Comparison of ENCODE assay signal across 8 mouse cellular contexts in the genomic region with DNA sequence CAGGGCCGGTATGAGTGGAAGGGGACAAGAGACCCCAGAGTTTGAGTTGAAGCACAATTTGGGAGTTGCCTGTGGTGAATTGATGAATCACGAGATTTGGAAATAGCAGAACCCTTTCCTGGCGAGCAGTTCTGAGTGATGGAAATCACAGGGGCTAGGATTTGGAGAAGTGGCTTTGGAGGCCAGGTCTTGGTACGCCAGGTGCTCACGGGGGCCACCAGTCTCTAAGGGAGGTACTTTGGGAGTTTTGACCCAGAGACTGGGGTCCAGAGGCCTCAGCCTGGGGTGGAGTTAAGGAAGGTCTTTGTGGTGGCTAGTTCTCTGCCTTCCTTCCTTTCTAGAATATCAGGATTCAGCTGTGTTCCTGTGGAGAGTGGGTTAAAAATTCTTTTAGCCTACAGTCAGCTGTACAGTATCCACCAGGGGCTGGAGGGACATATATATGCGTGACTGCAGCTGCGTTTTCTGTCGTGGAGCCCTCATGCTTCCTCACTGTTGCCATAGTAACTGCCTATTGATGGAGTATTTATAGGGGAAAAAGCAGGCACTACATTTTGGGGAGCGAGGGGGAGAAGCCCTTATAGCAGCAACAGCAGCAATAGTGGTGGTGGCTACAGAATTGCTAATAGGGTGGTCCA. TPM values are rescaled to one million over a fixed set of nuclear protein-coding genes. Genes with fewer than 3 reads are reported as not detected.
DNase-seq lines count a peak whose midpoint lies in the region; ATAC-seq and TF ChIP-seq lines count a peak whose summit lies in the region.
"Had no signal": no experiment of that assay in that cellular context is flagged by ENCODE, and none has a peak within 500 bp of the region (broad histone marks: within the 10 kb centered on the region; RNA-seq: fewer than 3 reads in every experiment).

No protein-coding gene starts in this region.

- no peak for DNase-seq in lung, postnatal 0 days (ENCODE audit: low spot score)
- DNase-seq in lung, postnatal 14 days, result no peak
- no peak for DNase-seq in limb, embryonic 11.5 days (ENCODE audit: low spot score)
- no peak for DNase-seq in spleen, postnatal 10 days (ENCODE audit: low spot score in 2 of 2)
- DNase-seq in c-Kit-positive CD71-positive TER-119-positive erythroid progenitor cells, embryonic 14.5 days (ENCODE audit: low spot score), result no peak

- H3K4me2 ChIP-seq in lung, postnatal 0 days (replicated peaks; ENCODE audit: low read depth, low read length), result peak overlapping the region; percentile 60
- peak overlapping the region; percentile 65 for H3K4me2 ChIP-seq in forebrain, embryonic 16.5 days (ENCODE audit: low read length)
- peak overlapping the region; percentile 67 for H3K4me2 ChIP-seq in limb, embryonic 11.5 days (ENCODE audit: low read depth, severe bottlenecking)
- H3K4me2 ChIP-seq in stomach, embryonic 15.5 days, result peak overlapping the region; percentile 69

- no peaks in the 10 kb centered on the region for H3K4me1 ChIP-seq in lung, postnatal 0 days (ENCODE audit: insufficient read depth, low read depth, low read length)
- H3K4me1 ChIP-seq in forebrain, embryonic 16.5 days (replicated peaks; ENCODE audit: control insufficient read depth, insufficient read depth, low read length), result peaks cover 3% of the 10 kb centered on the region; the same call in 1 of the 2 replicates
- H3K4me1 ChIP-seq in limb, embryonic 11.5 days (ENCODE audit: control insufficient read depth, insufficient read depth, low read length), result no peaks in the 10 kb centered on the region
- no peaks in the 10 kb centered on the region for H3K4me1 ChIP-seq in stomach, embryonic 15.5 days

- no peak for TF ChIP-seq EP300 in lung, postnatal 0 days (IDR thresholded peaks at IDR 0.05)

- H3K9ac ChIP-seq in lung, postnatal 0 days (replicated peaks; ENCODE audit: low read depth), result peak overlapping the region; percentile 48; the same call in 1 of the 2 replicates
- H3K9ac ChIP-seq in forebrain, embryonic 16.5 days (replicated peaks; ENCODE audit: low read depth, low read length), result peak overlapping the region; percentile 77
- peak overlapping the region; percentile 66; the same call in 1 of the 2 replicates for H3K9ac ChIP-seq in limb, embryonic 11.5 days (ENCODE audit: low read length)
- no peak overlapping the region for H3K9ac ChIP-seq in stomach, embryonic 15.5 days

- WGBS in lung, postnatal 0 days, result 23% methylated on average over 9 of the region's 9 CpGs
- WGBS in forebrain, embryonic 16.5 days, result 14% methylated on average over 9 of the region's 9 CpGs
- 54% methylated on average over 9 of the region's 9 CpGs for WGBS in limb, embryonic 11.5 days
- WGBS in stomach, embryonic 15.5 days, result 38% methylated on average over 9 of the region's 9 CpGs

- peak overlapping the region; percentile 39 for H3K4me3 ChIP-seq in lung, postnatal 0 days (ENCODE audit: low read depth, low read length)
- peak overlapping the region; percentile 61 for H3K4me3 ChIP-seq in forebrain, embryonic 16.5 days (replicated peaks; ENCODE audit: low read length)
- peak overlapping the region; percentile 40 for H3K4me3 ChIP-seq in limb, embryonic 11.5 days (ENCODE audit: low read depth, low read length)
- peak overlapping the region; percentile 50 for H3K4me3 ChIP-seq in stomach, embryonic 15.5 days (replicated peaks)

- no peaks in the 10 kb centered on the region for H3K27me3 ChIP-seq in lung, postnatal 0 days (replicated peaks; ENCODE audit: insufficient read depth, low read length)
- 0 out of 2 replicates have a peak, but pooled peaks cover 2% of the 10 kb centered on the region for H3K27me3 ChIP-seq in forebrain, embryonic 16.5 days (replicated peaks; ENCODE audit: control insufficient read depth, insufficient read depth, low read length)
- H3K27me3 ChIP-seq in limb, embryonic 11.5 days (ENCODE audit: control insufficient read depth, insufficient read depth, low read length), result no peaks in the 10 kb centered on the region
- H3K27me3 ChIP-seq in stomach, embryonic 15.5 days (replicated peaks), result no peaks in the 10 kb centered on the region

- no peak for ATAC-seq in lung, postnatal 0 days
- peak; percentile 66 for ATAC-seq in forebrain, embryonic 16.5 days
- ATAC-seq in limb, embryonic 11.5 days (ENCODE audit: insufficient number of reproducible peaks, low FRiP score, low TSS enrichment, low read depth), result no peak
- ATAC-seq in stomach, embryonic 15.5 days (ENCODE audit: insufficient read depth, low FRiP score, low read depth), result no peak

- H3K27ac ChIP-seq in lung, postnatal 0 days (ENCODE audit: low read length), result peak overlapping the region; percentile 81
- H3K27ac ChIP-seq in forebrain, embryonic 16.5 days (ENCODE audit: low read length), result no peak overlapping the region; the same call in 1 of the 2 replicates
- H3K27ac ChIP-seq in limb, embryonic 11.5 days (replicated peaks; ENCODE audit: low read depth, low read length), result no peak overlapping the region
- H3K27ac ChIP-seq in stomach, embryonic 15.5 days, result no peak overlapping the region

- no peak for TF ChIP-seq CTCF in lung, postnatal 0 days (IDR thresholded peaks at IDR 0.05)

- H3K36me3 ChIP-seq in lung, postnatal 0 days (ENCODE audit: insufficient read depth, low read length), result no peaks in the 10 kb centered on the region
- no peaks in the 10 kb centered on the region for H3K36me3 ChIP-seq in forebrain, embryonic 16.5 days (ENCODE audit: control insufficient read depth, insufficient read depth)
- H3K36me3 ChIP-seq in limb, embryonic 11.5 days (ENCODE audit: control insufficient read depth, insufficient read depth, low read length), result no peaks in the 10 kb centered on the region
- no peaks in the 10 kb centered on the region for H3K36me3 ChIP-seq in stomach, embryonic 15.5 days

- no peaks in the 10 kb centered on the region for H3K9me3 ChIP-seq in lung, postnatal 0 days (ENCODE audit: low read length)
- H3K9me3 ChIP-seq in forebrain, embryonic 16.5 days (ENCODE audit: control insufficient read depth, low read length), result no peaks in the 10 kb centered on the region
- no peaks in the 10 kb centered on the region for H3K9me3 ChIP-seq in limb, embryonic 11.5 days (ENCODE audit: control insufficient read depth, low read length)
- no peaks in the 10 kb centered on the region for H3K9me3 ChIP-seq in stomach, embryonic 15.5 days

RNA-seq across cellular contexts. Expression of a gene that starts 1.0 kb away (rescaled TPM):
- 12.9 and 16.2 TPM in 2 replicates for polyA plus RNA-seq in lung, postnatal 0 days (2015; fragmentation: Nextera tagmentation; extraction: Ambion mirVana)
- 8.9 and 10.4 TPM in 2 replicates for polyA plus RNA-seq in forebrain, embryonic 16.5 days (2015; fragmentation: Nextera tagmentation; extraction: Ambion mirVana)
- 6.9 and 9.1 TPM in 2 replicates for polyA plus RNA-seq in limb, embryonic 11.5 days (2014; fragmentation: Nextera tagmentation; extraction: Ambion mirVana)
- polyA plus RNA-seq in stomach, embryonic 15.5 days (2015; fragmentation: Nextera tagmentation; extraction: Ambion mirVana), result 9.8 TPM in 2 replicates

RNA-seq across cellular contexts. Expression of a gene that starts 9.4 kb away (rescaled TPM):
- 0.19 and 0.26 TPM in 2 replicates for polyA plus RNA-seq in lung, postnatal 0 days (2015; fragmentation: Nextera tagmentation; extraction: Ambion mirVana)
- not detected in 2 replicates for polyA plus RNA-seq in forebrain, embryonic 16.5 days (2015; fragmentation: Nextera tagmentation; extraction: Ambion mirVana)
- polyA plus RNA-seq in limb, embryonic 11.5 days (2014; fragmentation: Nextera tagmentation; extraction: Ambion mirVana), result 0.18 TPM in 1 of 2 replicates, not detected in the other
- 0.15 and 0.17 TPM in 2 replicates for polyA plus RNA-seq in stomach, embryonic 15.5 days (2015; fragmentation: Nextera tagmentation; extraction: Ambion mirVana)
- polyA plus RNA-seq: small intestine, adult 2 months had no signal

RNA-seq across cellular contexts. Expression of a gene that starts 28.3 kb away (rescaled TPM):
- polyA plus RNA-seq in lung, postnatal 0 days (2015; fragmentation: Nextera tagmentation; extraction: Ambion mirVana), result 0.80 and 0.91 TPM in 2 replicates
- 0.11 and 0.27 TPM in 2 replicates for polyA plus RNA-seq in forebrain, embryonic 16.5 days (2015; fragmentation: Nextera tagmentation; extraction: Ambion mirVana)
- 0.07 TPM in 1 of 2 replicates, not detected in the other for polyA plus RNA-seq in limb, embryonic 11.5 days (2014; fragmentation: Nextera tagmentation; extraction: Ambion mirVana)
- 0.05 and 0.06 TPM in 2 replicates for polyA plus RNA-seq in stomach, embryonic 15.5 days (2015; fragmentation: Nextera tagmentation; extraction: Ambion mirVana)
- polyA plus RNA-seq: small intestine, adult 2 months had no signal

RNA-seq across cellular contexts. Expression of a gene that starts 42.6 kb away (rescaled TPM):
- 0.06 TPM in 1 of 2 replicates, not detected in the other for polyA plus RNA-seq in lung, postnatal 0 days (2015; fragmentation: Nextera tagmentation; extraction: Ambion mirVana)
- 0.25 and 0.32 TPM in 2 replicates for polyA plus RNA-seq in forebrain, embryonic 16.5 days (2015; fragmentation: Nextera tagmentation; extraction: Ambion mirVana)
- 0.44 TPM in 1 of 2 replicates, not detected in the other for polyA plus RNA-seq in limb, embryonic 11.5 days (2014; fragmentation: Nextera tagmentation; extraction: Ambion mirVana)
- 0.08 and 0.10 TPM in 2 replicates for polyA plus RNA-seq in stomach, embryonic 15.5 days (2015; fragmentation: Nextera tagmentation; extraction: Ambion mirVana)
